Mouse (Mus musculus) kidney, postnatal 4 days (tissue): ENCODE measurements around the gene Susd3.
A peak's percentile ranks its signal among the peaks of the same experiment; 100 is the strongest.

Source experiments
- DNase-seq, 2 experiments: peaks; one replicate each; pipeline ENCODE4 v3.0.0; 2021; ENCODE audit warnings: mixed read lengths in 2 of 2

Gene Susd3

DNA sequence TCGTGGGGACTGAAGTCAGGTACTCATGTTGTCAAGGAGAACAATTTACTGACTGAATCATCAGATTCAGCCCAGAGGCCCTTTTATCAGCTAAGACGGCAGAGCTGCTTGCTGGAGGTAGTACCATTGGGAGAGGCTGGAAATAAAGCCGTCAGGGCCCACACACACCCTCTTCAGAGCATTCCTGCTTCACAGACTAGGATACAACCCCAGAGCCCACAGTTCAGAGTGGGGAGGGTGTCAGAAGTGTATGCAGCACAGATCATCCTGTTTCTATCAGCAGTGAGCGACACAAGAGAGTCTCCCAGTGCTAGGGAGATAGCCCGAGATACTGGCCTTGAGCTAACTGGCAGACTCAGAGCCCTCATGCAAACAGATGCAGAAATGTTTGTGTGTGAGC lies 65.3 kb downstream of the Susd3 start:
- DNase-seq = no peak

DNA sequence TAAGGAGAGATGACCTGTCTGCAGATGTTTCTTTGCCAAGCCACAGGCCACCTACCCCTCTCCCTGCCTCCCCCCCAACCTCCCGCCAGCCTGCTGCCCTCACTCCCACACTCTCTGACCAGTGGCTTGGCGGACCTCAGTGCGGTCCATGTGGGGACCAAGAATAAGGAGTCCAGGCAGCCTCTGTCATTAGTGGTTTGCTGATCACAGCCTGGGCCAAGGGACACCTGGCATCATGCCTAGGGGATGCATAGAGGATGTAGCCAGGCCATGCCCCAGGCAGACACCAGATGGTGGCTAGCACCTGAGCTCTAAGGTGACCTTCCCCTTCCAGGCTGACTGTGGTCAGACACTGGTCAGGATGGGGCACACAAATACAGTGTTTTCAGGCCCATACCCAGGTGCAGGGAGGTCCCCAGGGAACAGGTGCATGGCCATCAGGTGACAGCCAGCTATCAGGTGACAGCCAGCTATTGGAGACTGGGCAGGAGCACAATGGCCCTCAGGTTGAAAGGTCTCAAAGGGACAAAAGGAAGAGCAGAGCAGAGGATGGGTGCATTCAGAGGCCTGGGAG lies 67.0 kb downstream of the Susd3 start:
- DNase-seq = peak in 1 of 2 experiments; percentile 19

DNA sequence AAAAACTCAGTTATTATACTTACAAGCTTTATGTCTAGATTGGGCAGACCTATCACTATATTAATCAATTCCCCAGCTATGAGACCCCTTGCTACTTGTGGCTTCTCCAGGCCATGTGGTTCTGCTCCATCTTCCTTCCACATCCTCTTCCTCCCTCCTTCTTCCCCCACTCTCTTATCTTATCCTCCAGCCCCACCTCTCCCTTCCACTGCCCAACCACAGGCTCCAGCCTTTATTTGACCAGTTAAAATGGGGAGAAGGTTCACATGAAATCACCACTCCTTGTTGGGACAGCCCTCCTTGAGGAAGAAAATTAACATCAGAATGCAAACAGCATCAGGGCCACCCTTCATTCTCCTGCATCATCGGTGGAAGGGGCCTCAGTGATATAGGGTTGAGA lies 67.8 kb downstream of the Susd3 start:
- no peak for DNase-seq
